Mouse (Mus musculus): ENCODE results near the gene Tnrc6a. TPM values are rescaled to one million over a fixed set of nuclear protein-coding genes. Genes with fewer than 3 reads are reported as not detected.

The Tnrc6a gene
- polyA plus RNA-seq, 1 experiment from 2014 or later = 57.8 TPM

GRCm38 (mm10) chr7:123219781-123220632 lies 96.3 kb downstream of the Tnrc6a start:
- no peak overlapping the region for H3K27ac ChIP-seq (ENCODE audit: low read depth, low read length)
- H3K9me3 ChIP-seq (ENCODE audit: control insufficient read depth, low read length) = no peaks in the 10 kb centered on the region
- H3K36me3 ChIP-seq (ENCODE audit: control insufficient read depth, insufficient read depth, low read length) = no peaks in the 10 kb centered on the region
- no peak overlapping the region for H3K9ac ChIP-seq (ENCODE audit: low read length)
- WGBS = 82% methylated on average over 13 of the region's 13 CpGs
- no peaks in the 10 kb centered on the region for H3K27me3 ChIP-seq (ENCODE audit: control insufficient read depth, insufficient read depth, low read length)
- H3K4me2 ChIP-seq = no peak overlapping the region
- ATAC-seq (ENCODE audit: low FRiP score) (no peak), DNase-seq (ENCODE audit: low spot score, missing footprints) (no peak)
- H3K4me1 ChIP-seq (ENCODE audit: control insufficient read depth, insufficient read depth, low read length) = no peaks in the 10 kb centered on the region; the same call in 1 of the 2 replicates
- H3K4me3 ChIP-seq (ENCODE audit: low read depth, low read length) = no peak overlapping the region

GRCm38 (mm10) chr7:123220633-123220942 lies 96.9 kb downstream of the Tnrc6a start:
- H3K4me1 ChIP-seq (ENCODE audit: control insufficient read depth, insufficient read depth, low read length) = no peaks in the 10 kb centered on the region; the same call in 1 of the 2 replicates
- 72% methylated on average over 2 of the region's 2 CpGs for WGBS
- no peaks in the 10 kb centered on the region for H3K36me3 ChIP-seq (ENCODE audit: control insufficient read depth, insufficient read depth, low read length)
- no peak overlapping the region for H3K4me3 ChIP-seq (ENCODE audit: low read depth, low read length)
- no peak overlapping the region for H3K4me2 ChIP-seq
- DNase-seq (ENCODE audit: low spot score, missing footprints) (no peak), ATAC-seq (ENCODE audit: low FRiP score) (no peak)
- no peak overlapping the region for H3K27ac ChIP-seq (ENCODE audit: low read depth, low read length)
- H3K9me3 ChIP-seq (ENCODE audit: control insufficient read depth, low read length) = no peaks in the 10 kb centered on the region
- no peak overlapping the region for H3K9ac ChIP-seq (ENCODE audit: low read length)
- H3K27me3 ChIP-seq (ENCODE audit: control insufficient read depth, insufficient read depth, low read length) = no peaks in the 10 kb centered on the region

- H3K4me1 ChIP-seq (ENCODE audit: control insufficient read depth, insufficient read depth, low read length) = no peaks in the 10 kb centered on the region
- no peak overlapping the region for H3K4me3 ChIP-seq (ENCODE audit: low read depth, low read length)
- no peaks in the 10 kb centered on the region for H3K9me3 ChIP-seq (ENCODE audit: control insufficient read depth, low read length)
- no peak overlapping the region for H3K4me2 ChIP-seq
- no peaks in the 10 kb centered on the region for H3K27me3 ChIP-seq (ENCODE audit: control insufficient read depth, insufficient read depth, low read length)
- ATAC-seq (ENCODE audit: low FRiP score) = no peak
- H3K27ac ChIP-seq (ENCODE audit: low read depth, low read length) = no peak overlapping the region
- WGBS = 79% methylated on average over 9 of the region's 9 CpGs
- DNase-seq (ENCODE audit: low spot score, missing footprints) = no peak
- H3K36me3 ChIP-seq (ENCODE audit: control insufficient read depth, insufficient read depth, low read length) = no peaks in the 10 kb centered on the region
- no peak overlapping the region for H3K9ac ChIP-seq (ENCODE audit: low read length)
Measured at GRCm38 (mm10) chr7:123224076-123224475, 100.4 kb downstream of the Tnrc6a start.

DNA sequence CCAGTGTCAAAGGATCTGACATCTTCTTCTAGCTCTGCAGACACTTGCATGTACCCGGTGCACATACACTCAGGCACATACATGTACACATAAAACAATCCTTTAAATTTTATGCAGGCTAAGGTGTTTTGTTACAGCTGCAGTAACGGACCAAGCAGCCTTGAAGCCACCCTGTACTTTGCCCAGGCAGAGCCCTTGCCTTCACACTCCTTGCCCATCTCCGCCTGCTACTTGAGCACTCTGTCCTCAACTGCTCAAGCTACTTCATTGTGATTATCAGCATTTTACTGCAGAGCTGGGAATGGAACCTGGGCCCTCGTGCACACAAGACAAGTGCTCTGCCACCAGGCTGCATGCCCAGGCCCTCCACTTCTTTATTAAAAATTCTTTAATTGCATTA lies 101.5 kb downstream of the Tnrc6a start:
- ATAC-seq (ENCODE audit: low FRiP score) (no peak), DNase-seq (ENCODE audit: low spot score, missing footprints) (no peak)
- H3K36me3 ChIP-seq (ENCODE audit: control insufficient read depth, insufficient read depth, low read length) = no peaks in the 10 kb centered on the region
- no peaks in the 10 kb centered on the region for H3K9me3 ChIP-seq (ENCODE audit: control insufficient read depth, low read length)
- no peak overlapping the region for H3K4me2 ChIP-seq
- no peaks in the 10 kb centered on the region for H3K4me1 ChIP-seq (ENCODE audit: control insufficient read depth, insufficient read depth, low read length)
- H3K4me3 ChIP-seq (ENCODE audit: low read depth, low read length) = no peak overlapping the region
- H3K27me3 ChIP-seq (ENCODE audit: control insufficient read depth, insufficient read depth, low read length) = no peaks in the 10 kb centered on the region
- no peak overlapping the region for H3K27ac ChIP-seq (ENCODE audit: low read depth, low read length)
- WGBS = 87% methylated on average over 4 of the region's 4 CpGs
- no peak overlapping the region for H3K9ac ChIP-seq (ENCODE audit: low read length)

GRCm38 (mm10) chr7:123235449-123235848 lies 111.8 kb downstream of the Tnrc6a start:
- Histone ChIP-seq H3K4me2 (no peak overlapping the region), H3K4me3 (ENCODE audit: low read depth, low read length) (no peak overlapping the region), H3K27me3 (ENCODE audit: control insufficient read depth, insufficient read depth, low read length) (no peaks in the 10 kb centered on the region), H3K36me3 (ENCODE audit: control insufficient read depth, insufficient read depth, low read length) (no peaks in the 10 kb centered on the region), H3K9me3 (ENCODE audit: control insufficient read depth, low read length) (no peaks in the 10 kb centered on the region), H3K27ac (ENCODE audit: low read depth, low read length) (no peak overlapping the region), H3K4me1 (ENCODE audit: control insufficient read depth, insufficient read depth, low read length) (no peaks in the 10 kb centered on the region), H3K9ac (ENCODE audit: low read length) (no peak overlapping the region)
- WGBS = 25% methylated on average over 4 of the region's 4 CpGs
- ATAC-seq (ENCODE audit: low FRiP score) (no peak), DNase-seq (ENCODE audit: low spot score, missing footprints) (no peak)

DNA sequence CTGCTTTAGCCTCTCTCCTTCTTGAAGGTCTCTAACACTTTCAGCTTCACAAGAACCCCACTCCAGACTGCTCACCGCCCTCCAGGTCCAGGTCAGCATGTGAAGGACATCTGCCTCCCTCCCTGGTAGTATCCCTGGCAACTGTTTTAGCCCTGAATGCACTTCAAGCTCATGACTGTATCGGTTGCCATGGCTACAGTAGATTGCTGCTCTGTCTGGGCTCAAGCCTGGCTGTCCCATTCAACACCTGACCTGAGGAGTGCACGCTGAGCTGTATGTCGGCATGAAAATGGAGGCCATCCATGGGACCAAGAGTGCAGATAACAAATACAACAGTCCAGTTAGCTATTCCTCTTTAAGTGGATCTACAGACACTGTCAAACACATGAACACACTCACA lies 114.9 kb downstream of the Tnrc6a start:
- Histone ChIP-seq H3K4me1 (ENCODE audit: control insufficient read depth, insufficient read depth, low read length) (no peaks in the 10 kb centered on the region), H3K36me3 (ENCODE audit: control insufficient read depth, insufficient read depth, low read length) (no peaks in the 10 kb centered on the region), H3K9ac (ENCODE audit: low read length) (no peak overlapping the region), H3K9me3 (ENCODE audit: control insufficient read depth, low read length) (no peaks in the 10 kb centered on the region), H3K27me3 (ENCODE audit: control insufficient read depth, insufficient read depth, low read length) (no peaks in the 10 kb centered on the region), H3K27ac (ENCODE audit: low read depth, low read length) (no peak overlapping the region), H3K4me2 (no peak overlapping the region), H3K4me3 (ENCODE audit: low read depth, low read length) (no peak overlapping the region)
- 61% methylated on average over 4 of the region's 4 CpGs for WGBS
- DNase-seq (ENCODE audit: low spot score, missing footprints) (no peak), ATAC-seq (ENCODE audit: low FRiP score) (peak; percentile 55; the same call in 1 of the 2 replicates)

- H3K9ac ChIP-seq (ENCODE audit: low read length) = no peak overlapping the region
- no peaks in the 10 kb centered on the region for H3K27me3 ChIP-seq (ENCODE audit: control insufficient read depth, insufficient read depth, low read length)
- H3K36me3 ChIP-seq (ENCODE audit: control insufficient read depth, insufficient read depth, low read length) = no peaks in the 10 kb centered on the region
- no peaks in the 10 kb centered on the region for H3K4me1 ChIP-seq (ENCODE audit: control insufficient read depth, insufficient read depth, low read length)
- no peak overlapping the region for H3K27ac ChIP-seq (ENCODE audit: low read depth, low read length)
- 72% methylated on average over 6 of the region's 6 CpGs for WGBS
- H3K4me2 ChIP-seq = no peak overlapping the region
- no peaks in the 10 kb centered on the region for H3K9me3 ChIP-seq (ENCODE audit: control insufficient read depth, low read length)
- DNase-seq (ENCODE audit: low spot score, missing footprints) (no peak), ATAC-seq (ENCODE audit: low FRiP score) (no peak)
- H3K4me3 ChIP-seq (ENCODE audit: low read depth, low read length) = no peak overlapping the region
Measured at GRCm38 (mm10) chr7:123240064-123240463, 116.4 kb downstream of the Tnrc6a start.

GRCm38 (mm10) chr7:123242241-123242640 lies 118.6 kb downstream of the Tnrc6a start:
- H3K36me3 ChIP-seq (ENCODE audit: control insufficient read depth, insufficient read depth, low read length) = no peaks in the 10 kb centered on the region
- WGBS = 91% methylated on average over 7 of the region's 7 CpGs
- no peak for ATAC-seq (ENCODE audit: low FRiP score)

GRCm38 (mm10) chr7:123244833-123245232 lies 121.1 kb downstream of the Tnrc6a start:
- no peaks in the 10 kb centered on the region for H3K36me3 ChIP-seq (ENCODE audit: control insufficient read depth, insufficient read depth, low read length)
- ATAC-seq (ENCODE audit: low FRiP score) (no peak), DNase-seq (ENCODE audit: low spot score, missing footprints) (no peak)
- no peak overlapping the region for H3K4me3 ChIP-seq (ENCODE audit: low read depth, low read length)
- H3K4me2 ChIP-seq = no peak overlapping the region
- H3K27me3 ChIP-seq (ENCODE audit: control insufficient read depth, insufficient read depth, low read length) = no peaks in the 10 kb centered on the region
- WGBS = 92% methylated on average over 1 of the region's 1 CpGs
- no peaks in the 10 kb centered on the region for H3K9me3 ChIP-seq (ENCODE audit: control insufficient read depth, low read length)
- H3K27ac ChIP-seq (ENCODE audit: low read depth, low read length) = no peak overlapping the region
- H3K4me1 ChIP-seq (ENCODE audit: control insufficient read depth, insufficient read depth, low read length) = no peaks in the 10 kb centered on the region
- H3K9ac ChIP-seq (ENCODE audit: low read length) = no peak overlapping the region

More at GRCm38 (mm10) chr7:123242241-123242640, 118.6 kb downstream of the Tnrc6a start:
- Histone ChIP-seq H3K9ac (ENCODE audit: low read length) (no peak overlapping the region), H3K4me3 (ENCODE audit: low read depth, low read length) (no peak overlapping the region), H3K4me2 (no peak overlapping the region), H3K27ac (ENCODE audit: low read depth, low read length) (no peak overlapping the region), H3K4me1 (ENCODE audit: control insufficient read depth, insufficient read depth, low read length) (no peaks in the 10 kb centered on the region), H3K27me3 (ENCODE audit: control insufficient read depth, insufficient read depth, low read length) (no peaks in the 10 kb centered on the region), H3K9me3 (ENCODE audit: control insufficient read depth, low read length) (no peaks in the 10 kb centered on the region)
- no peak for DNase-seq (ENCODE audit: low spot score, missing footprints)

All from midbrain, embryonic 11.5 days (tissue).